Mouse (Mus musculus) 416B (cell line): Measurements from ENCODE around the gene Fut7.
A peak's percentile ranks its signal among the peaks of the same experiment; 100 is the strongest.

Experiments used
- DNase-seq: peaks from one replicate; pipeline ENCODE4 v3.0.0; 2011; ENCODE audit warnings: low read depth

The Fut7 gene

DNA sequence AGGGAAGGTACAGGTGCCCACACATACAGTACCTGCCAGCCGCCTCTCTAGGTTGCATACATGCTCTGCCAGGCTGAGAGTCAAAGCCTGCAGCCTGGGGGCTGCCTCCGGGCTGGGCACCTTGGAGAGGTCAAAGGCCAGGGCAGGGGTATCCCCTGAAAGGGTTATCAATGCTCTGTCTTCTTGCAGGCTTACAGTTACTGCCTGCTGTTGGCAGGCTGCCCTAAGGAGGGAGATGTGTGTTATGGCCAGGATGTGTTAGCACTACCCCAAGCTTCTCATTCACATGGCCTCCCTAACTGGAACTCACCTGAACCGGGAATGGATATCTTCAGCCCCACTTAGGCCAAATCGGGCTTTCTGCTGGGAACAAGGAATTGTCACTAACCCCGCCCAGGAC, 37.1 kb downstream of the Fut7 start:
- DNase-seq, result peak; percentile 35

DNA sequence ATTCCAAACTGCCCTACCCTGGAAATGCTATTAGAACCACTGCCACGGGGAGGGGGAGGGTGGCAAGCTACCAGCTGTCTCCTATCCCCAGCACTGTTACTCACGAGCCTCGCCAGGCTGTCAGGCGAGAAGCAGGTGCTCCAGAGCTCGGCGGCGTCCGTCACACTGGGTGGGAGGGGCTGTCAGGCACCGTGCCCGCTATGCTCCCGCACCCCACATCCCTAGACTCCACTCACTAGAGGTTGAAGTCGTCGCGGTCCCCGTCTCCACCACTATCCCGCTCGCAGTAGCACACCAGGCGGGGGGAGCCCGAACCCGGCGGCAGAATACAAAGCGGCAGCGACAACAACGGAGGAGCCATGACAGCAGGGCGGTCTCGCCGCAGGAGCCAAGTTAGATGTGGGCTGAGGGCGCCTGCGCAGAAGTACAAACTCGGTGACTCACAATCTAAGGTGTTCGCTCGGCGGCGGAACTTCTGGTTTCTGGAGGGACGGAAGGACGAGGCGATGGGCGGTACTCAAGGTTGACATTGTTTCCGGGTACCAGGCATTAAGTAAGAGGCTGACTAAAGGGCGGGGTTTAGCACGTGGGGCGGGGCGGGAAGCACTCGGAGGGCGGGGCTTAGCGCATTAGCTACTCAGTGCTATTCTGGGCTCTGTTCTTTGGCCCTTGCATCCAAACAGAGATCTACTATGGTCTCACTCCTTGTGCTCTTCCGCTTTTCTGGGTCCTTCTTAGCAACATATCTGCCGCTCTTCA, 37.7 kb downstream of the Fut7 start, which contains the start of gene Paxx:
Gene Paxx (minus strand): TSS at position 544 of the 759 bp plus-strand sequence.
- DNase-seq, result peak; percentile 100

DNA sequence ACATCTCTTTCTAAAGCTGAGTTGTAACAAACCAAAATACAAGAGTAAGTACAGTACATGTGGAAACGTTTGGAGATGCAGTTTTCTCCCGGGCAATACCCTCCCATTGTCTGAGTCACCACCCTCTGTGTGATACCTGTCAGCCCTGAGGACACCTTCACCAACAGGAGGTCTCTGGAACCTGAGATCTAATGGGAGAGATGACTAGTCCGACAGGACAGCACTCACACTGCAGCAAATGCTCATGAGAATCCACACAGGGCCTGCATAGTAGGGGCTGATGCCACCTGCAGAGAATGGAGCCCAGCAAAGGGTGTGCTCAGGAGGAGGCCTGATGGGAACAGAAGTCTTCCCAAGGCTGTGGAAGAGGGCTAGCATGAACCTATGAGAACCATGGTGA, 38.3 kb downstream of the Fut7 start:
- DNase-seq, result no peak

DNA sequence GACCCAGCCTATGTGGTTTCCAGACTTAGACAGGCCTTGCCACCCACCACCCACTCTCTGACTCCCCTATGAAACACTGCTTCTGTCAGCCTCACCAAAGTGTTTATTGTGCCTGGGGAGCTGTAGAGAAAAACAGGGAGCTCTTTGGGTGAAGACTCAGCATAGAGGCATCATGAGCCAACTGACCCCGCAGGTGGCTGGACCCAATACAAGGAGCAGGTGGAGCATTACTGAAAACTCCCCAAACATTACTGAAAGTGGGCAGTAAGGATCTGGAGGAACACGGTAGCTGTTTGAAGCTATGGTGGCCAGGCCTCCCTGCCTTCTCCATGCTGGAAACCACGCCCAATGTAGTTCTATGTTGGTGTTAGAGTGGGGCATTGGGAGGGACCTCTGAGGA, 40.6 kb downstream of the Fut7 start:
- no peak for DNase-seq

DNA sequence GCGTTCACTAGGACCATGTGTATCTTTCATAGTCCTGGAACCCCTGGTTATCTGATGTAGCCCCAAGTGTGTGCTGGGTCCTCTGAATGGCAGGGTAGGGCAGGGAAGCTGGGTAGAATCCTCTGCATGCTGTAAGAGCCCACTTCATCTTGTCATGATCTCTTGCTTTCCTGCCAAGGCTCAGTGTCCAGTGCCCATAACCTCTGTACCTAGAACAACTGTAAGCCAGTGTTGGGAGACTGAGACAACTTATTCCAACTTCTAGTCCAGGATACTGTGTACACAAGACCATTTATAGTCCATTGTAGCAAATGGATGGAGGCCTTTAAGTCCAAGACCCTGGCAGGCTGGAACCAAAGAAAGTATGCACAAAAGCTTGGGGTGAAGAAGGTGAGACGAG, 42.2 kb downstream of the Fut7 start:
- no peak for DNase-seq

DNA sequence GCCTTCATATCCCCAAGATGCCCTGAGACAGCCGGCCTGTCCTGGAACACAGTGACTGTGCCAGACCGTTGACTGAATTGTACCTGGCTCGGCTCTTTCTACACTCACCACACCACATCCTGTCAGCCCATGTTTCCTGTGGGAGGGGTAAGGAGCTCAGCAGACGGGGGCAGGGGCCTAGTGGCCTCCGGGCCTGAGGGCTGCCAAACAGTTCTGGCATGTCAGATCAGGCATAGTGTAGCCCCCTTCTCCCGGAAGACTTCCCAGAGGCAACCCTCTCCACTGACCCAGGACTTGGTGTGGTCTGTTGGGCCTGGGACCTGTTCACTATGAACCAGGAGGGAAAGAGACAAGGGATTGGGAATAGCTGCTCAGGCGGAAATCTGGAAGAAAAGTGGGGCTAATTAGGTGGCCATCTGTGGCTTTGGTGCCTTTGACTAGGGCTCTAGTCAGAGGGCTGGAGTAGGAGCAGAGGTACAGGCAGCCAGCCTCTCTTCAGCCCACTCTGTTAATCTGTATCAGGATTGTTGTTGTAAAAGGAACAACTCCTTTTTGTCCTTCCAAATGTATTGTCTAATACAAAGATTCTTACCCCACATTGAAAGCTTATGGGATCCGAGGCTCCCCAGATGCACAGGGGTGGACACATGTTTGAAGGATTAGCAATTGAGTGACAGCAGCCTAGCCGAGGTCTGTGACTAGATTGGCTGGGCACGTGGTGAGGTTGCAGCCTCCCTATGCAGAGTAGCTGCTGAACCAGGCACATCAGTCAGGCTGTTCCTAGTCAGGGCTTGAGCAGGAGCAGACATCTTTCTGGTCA, 43.0 kb downstream of the Fut7 start:
- peak; percentile 95 for DNase-seq

DNA sequence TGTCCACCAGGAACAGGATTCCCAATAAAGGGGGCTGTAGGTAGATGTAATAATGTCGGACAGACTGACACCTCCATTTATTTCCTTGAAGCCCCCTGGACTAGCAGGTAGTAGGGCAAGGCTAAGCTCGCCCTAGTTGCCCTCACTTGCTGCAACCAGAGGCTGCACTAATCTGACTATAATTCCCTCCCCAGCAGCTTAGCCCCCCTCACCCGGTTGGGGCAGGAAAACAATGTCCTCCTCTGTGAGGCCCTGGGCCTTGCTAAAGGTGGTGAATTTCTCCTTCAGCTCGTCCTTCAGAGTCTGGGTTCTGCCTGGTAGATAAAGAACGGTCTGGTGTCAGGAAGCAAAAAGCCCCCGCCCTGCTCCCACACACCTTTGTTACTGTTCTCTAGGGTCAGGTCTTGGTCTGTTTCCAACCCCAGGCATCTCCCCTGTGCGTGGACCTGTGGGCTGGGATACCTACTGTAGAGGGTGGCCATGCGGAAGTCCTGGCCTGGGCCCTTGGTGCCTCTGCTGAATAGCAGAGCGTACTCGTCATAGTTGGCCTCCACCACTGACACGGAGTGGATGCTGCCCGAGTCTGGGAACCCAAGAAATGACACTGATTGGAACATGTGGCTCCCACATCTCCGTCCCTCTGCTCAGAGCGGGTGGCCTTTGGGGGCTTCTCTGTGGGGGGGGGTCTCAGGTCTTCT, 44.7 kb downstream of the Fut7 start:
- no peak for DNase-seq

DNA sequence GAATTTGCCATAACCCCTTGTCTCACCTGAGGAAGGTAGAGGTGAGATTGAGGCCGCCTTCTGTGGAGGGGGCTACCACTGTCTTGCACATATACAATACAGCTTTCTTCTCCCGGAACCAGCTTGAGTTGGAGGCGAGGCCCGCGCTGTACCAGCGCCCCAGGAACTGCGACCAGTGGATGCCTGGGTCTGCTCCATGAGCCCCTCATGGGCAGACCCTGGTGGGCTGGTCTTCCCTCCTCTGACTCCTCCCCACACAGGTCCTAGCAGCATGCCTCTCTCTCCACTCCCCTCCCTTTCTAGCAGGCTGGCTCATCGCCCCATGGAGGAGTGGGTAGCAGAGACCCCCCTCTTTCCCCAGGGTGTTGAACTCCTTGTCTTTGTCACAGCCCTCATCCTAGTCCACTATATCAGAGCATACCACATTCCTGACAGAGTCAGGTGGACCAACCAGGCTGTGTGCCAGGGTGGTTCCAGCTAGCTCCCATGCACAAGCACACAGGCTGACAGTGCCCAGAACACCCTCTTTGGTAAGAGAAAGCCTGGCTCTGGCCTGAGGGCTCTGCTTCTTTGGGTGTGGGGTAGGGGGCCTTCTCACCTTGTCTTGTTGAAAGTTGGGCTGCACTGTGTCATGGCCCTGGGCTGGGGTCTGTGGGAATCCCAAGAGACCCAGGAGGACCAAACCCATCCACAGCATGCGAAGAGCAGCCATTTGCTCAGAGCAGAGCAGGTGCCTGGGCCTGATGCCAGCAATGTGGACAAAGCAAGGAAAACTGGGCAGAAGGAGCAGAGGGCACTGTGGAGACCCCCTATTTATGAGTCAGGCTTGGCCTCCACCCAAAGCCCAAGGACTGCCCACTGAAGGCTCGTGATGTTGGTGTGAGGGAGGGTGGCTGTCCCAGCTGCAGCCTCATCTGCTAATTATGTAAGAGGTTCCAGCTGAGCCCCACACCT, 46.2 kb downstream of the Fut7 start:
- DNase-seq, result no peak

DNA sequence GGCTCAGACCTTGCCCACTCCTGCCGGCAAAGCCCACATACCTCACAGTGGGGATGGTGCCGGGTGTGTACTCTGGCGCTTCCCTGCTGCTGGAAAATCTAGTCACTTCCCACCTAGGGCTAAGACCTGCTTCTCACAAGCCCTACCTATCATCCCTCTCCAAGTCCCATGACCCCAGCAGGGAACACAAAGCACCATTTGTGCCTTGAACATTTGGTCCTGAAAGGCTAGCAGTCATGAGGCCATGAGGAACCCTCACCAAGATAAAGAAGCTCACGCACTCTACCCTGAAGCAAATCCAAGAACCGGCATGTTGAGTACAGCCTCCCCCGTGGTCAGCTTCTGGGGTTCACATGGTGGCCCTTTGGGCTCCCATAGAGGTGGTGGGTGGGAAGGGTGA, 46.9 kb downstream of the Fut7 start, which contains the start of gene Ptgds:
Gene Ptgds (minus strand): TSS at position 78 of the 400 bp plus-strand sequence.
- no peak for DNase-seq

DNA sequence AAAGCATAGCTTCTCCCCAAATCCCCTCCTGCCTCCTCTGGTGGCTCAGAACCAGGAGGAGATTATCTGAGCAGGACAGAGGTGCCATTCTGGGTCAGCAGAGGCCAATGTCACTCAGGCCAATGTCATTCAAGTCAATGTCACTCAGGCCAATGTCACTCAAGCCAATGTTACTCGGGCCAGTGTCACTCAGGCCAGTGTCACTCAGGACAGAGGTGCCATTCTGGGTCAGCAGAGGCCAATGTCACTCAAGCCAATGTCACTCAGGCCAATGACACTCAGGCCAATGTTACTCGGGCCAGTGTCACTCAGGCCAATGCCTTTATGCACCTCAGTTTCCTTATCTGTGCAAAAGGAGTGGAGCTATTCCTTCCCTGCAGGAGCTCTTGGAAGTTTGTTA, 49.5 kb downstream of the Fut7 start:
- DNase-seq, result no peak
